Mouse (Mus musculus): ENCODE data around the gene Zfp566. TPM values are rescaled to one million over a fixed set of nuclear protein-coding genes. Genes with fewer than 3 reads are reported as not detected.

The Zfp566 gene
- 1.9 TPM for polyA plus RNA-seq (2014; fragmentation: Illumina TruSeq; extraction: RNeasy Lipid Tissue Mini Kit (QIAGEN cat#74804); ENCODE audit: low read depth, low replicate concordance)

DNA sequence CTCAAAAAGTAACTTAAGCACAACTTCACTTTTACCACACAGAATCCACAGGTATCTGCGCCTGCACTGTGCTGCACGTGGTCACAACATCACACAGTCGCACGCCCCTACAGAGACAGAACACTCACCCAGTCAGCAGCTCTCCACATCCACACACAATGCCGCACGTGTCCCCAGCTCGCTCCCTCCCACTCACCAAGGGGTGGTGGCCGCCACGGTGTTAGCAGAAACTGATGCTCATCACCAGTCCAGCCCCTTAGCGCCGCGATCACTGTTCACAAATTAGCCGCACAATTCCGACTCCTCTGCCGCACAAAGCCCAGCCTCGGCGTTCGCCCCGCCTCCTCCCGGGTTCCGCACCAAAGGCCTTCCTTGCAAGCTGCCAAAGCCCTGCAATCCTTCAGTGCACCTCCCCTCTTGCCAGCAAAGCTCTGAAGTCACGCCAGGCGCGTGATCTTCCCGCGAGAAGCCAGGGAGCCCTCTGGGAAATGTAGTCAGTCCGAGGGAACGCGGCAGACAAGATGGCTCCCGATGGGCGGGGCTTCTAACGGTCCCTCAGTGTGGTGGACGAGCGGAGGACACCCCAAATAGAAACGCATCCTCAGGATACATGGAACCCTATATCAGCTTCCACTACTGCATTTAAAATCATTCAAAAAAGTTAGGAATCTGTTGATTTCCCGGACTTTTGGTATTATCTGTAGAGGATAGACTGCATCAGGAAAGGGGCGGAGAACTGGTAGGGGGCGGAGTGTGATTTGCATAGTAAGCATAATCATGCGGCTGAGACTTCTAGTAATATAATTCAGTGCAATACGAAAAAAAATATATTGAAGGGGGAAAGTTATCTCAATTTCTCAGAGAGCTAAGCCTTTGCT is at the start of gene Zfp566, which contains the start of gene Gm26920:
Gene Zfp566, minus strand, starts transcription at position 436 of the 878 bp plus-strand sequence.
Gene Gm26920, minus strand, starts transcription at position 319 of the 878 bp plus-strand sequence.

GRCm38 (mm10) chr7:30121308-30122187 is 31.2 kb upstream of the Zfp566 start, which contains the start of gene Zfp382:
TSS of gene Zfp382 (plus strand) at chr7:30121942.

GRCm38 (mm10) chr7:30094646-30095429 is 4.5 kb upstream of the Zfp566 start, which contains the start of gene Zfp260:
TSS of gene Zfp260 (plus strand) at chr7:30094777.

GRCm38 (mm10) chr7:30072146-30073028 is 17.9 kb downstream of the Zfp566 start, which contains the start of gene Zfp82:
TSS of gene Zfp82 (minus strand) at chr7:30072900.

GRCm38 (mm10) chr7:30050882-30051548 is 39.3 kb downstream of the Zfp566 start, which contains the start of gene Zfp14:
TSS of gene Zfp14 (minus strand) at chr7:30051380.

Other genes starting within 250 kb of the Zfp566 start
- gene Zfp940, start 236.9 kb downstream of the Zfp566 start, polyA plus RNA-seq (2014; fragmentation: Illumina TruSeq; extraction: RNeasy Lipid Tissue Mini Kit (QIAGEN cat#74804); ENCODE audit: low read depth, low replicate concordance): 3.6 TPM
- 18.5 TPM for gene Zfp420, start 230.5 kb downstream of the Zfp566 start, polyA plus RNA-seq (2014; fragmentation: Illumina TruSeq; extraction: RNeasy Lipid Tissue Mini Kit (QIAGEN cat#74804); ENCODE audit: low read depth, low replicate concordance)
- gene Zfp27, start 184.0 kb downstream of the Zfp566 start, polyA plus RNA-seq (2014; fragmentation: Illumina TruSeq; extraction: RNeasy Lipid Tissue Mini Kit (QIAGEN cat#74804); ENCODE audit: low read depth, low replicate concordance): 4.6 TPM
- 10.3 TPM for gene Zfp383, start 182.3 kb downstream of the Zfp566 start, polyA plus RNA-seq (2014; fragmentation: Illumina TruSeq; extraction: RNeasy Lipid Tissue Mini Kit (QIAGEN cat#74804); ENCODE audit: low read depth, low replicate concordance)
- 10.1 TPM for gene Zfp74, start 136.4 kb downstream of the Zfp566 start, polyA plus RNA-seq (2014; fragmentation: Illumina TruSeq; extraction: RNeasy Lipid Tissue Mini Kit (QIAGEN cat#74804); ENCODE audit: low read depth, low replicate concordance)
- 6.0 TPM for gene Zfp568, start 106.6 kb downstream of the Zfp566 start, polyA plus RNA-seq (2014; fragmentation: Illumina TruSeq; extraction: RNeasy Lipid Tissue Mini Kit (QIAGEN cat#74804); ENCODE audit: low read depth, low replicate concordance)
- gene Zfp14, start 39.1 kb downstream of the Zfp566 start, polyA plus RNA-seq (2014; fragmentation: Illumina TruSeq; extraction: RNeasy Lipid Tissue Mini Kit (QIAGEN cat#74804); ENCODE audit: low read depth, low replicate concordance): 3.1 TPM
- gene Zfp82, start 17.6 kb downstream of the Zfp566 start, polyA plus RNA-seq (2014; fragmentation: Illumina TruSeq; extraction: RNeasy Lipid Tissue Mini Kit (QIAGEN cat#74804); ENCODE audit: low read depth, low replicate concordance): 2.0 TPM
- not detected for gene Gm26920, start 117 bp downstream of the Zfp566 start, polyA plus RNA-seq (2014; fragmentation: Illumina TruSeq; extraction: RNeasy Lipid Tissue Mini Kit (QIAGEN cat#74804); ENCODE audit: low read depth, low replicate concordance)
- gene Zfp260, start 4.2 kb upstream of the Zfp566 start, polyA plus RNA-seq (2014; fragmentation: Illumina TruSeq; extraction: RNeasy Lipid Tissue Mini Kit (QIAGEN cat#74804); ENCODE audit: low read depth, low replicate concordance): 97.5 TPM
- gene Zfp382, start 31.4 kb upstream of the Zfp566 start, polyA plus RNA-seq (2014; fragmentation: Illumina TruSeq; extraction: RNeasy Lipid Tissue Mini Kit (QIAGEN cat#74804); ENCODE audit: low read depth, low replicate concordance): 0.93 TPM
- 32.4 TPM for gene Zfp146, start 79.2 kb upstream of the Zfp566 start, polyA plus RNA-seq (2014; fragmentation: Illumina TruSeq; extraction: RNeasy Lipid Tissue Mini Kit (QIAGEN cat#74804); ENCODE audit: low read depth, low replicate concordance)
- gene Cox7a1, start 93.6 kb upstream of the Zfp566 start, polyA plus RNA-seq (2014; fragmentation: Illumina TruSeq; extraction: RNeasy Lipid Tissue Mini Kit (QIAGEN cat#74804); ENCODE audit: low read depth, low replicate concordance): not detected
- gene Capns1, start 108.3 kb upstream of the Zfp566 start, polyA plus RNA-seq (2014; fragmentation: Illumina TruSeq; extraction: RNeasy Lipid Tissue Mini Kit (QIAGEN cat#74804); ENCODE audit: low read depth, low replicate concordance): 58.2 TPM
- gene Polr2i, start 141.4 kb upstream of the Zfp566 start, polyA plus RNA-seq (2014; fragmentation: Illumina TruSeq; extraction: RNeasy Lipid Tissue Mini Kit (QIAGEN cat#74804); ENCODE audit: low read depth, low replicate concordance): not detected
- 7.6 TPM for gene Tbcb, start 141.7 kb upstream of the Zfp566 start, polyA plus RNA-seq (2014; fragmentation: Illumina TruSeq; extraction: RNeasy Lipid Tissue Mini Kit (QIAGEN cat#74804); ENCODE audit: low read depth, low replicate concordance)
- not detected for gene Ovol3, start 145.2 kb upstream of the Zfp566 start, polyA plus RNA-seq (2014; fragmentation: Illumina TruSeq; extraction: RNeasy Lipid Tissue Mini Kit (QIAGEN cat#74804); ENCODE audit: low read depth, low replicate concordance)
- gene Thap8, start 189.6 kb upstream of the Zfp566 start, polyA plus RNA-seq (2014; fragmentation: Illumina TruSeq; extraction: RNeasy Lipid Tissue Mini Kit (QIAGEN cat#74804); ENCODE audit: low read depth, low replicate concordance): not detected
- not detected for gene Wdr62, start 189.9 kb upstream of the Zfp566 start, polyA plus RNA-seq (2014; fragmentation: Illumina TruSeq; extraction: RNeasy Lipid Tissue Mini Kit (QIAGEN cat#74804); ENCODE audit: low read depth, low replicate concordance)
- gene Clip3, start 201.2 kb upstream of the Zfp566 start, polyA plus RNA-seq (2014; fragmentation: Illumina TruSeq; extraction: RNeasy Lipid Tissue Mini Kit (QIAGEN cat#74804); ENCODE audit: low read depth, low replicate concordance): 1.7 TPM
- gene Alkbh6, start 218.2 kb upstream of the Zfp566 start, polyA plus RNA-seq (2014; fragmentation: Illumina TruSeq; extraction: RNeasy Lipid Tissue Mini Kit (QIAGEN cat#74804); ENCODE audit: low read depth, low replicate concordance): 4.7 TPM
- 5.0 TPM for gene Syne4, start 224.3 kb upstream of the Zfp566 start, polyA plus RNA-seq (2014; fragmentation: Illumina TruSeq; extraction: RNeasy Lipid Tissue Mini Kit (QIAGEN cat#74804); ENCODE audit: low read depth, low replicate concordance)
- gene E130208F15Rik, start 231.2 kb upstream of the Zfp566 start, polyA plus RNA-seq (2014; fragmentation: Illumina TruSeq; extraction: RNeasy Lipid Tissue Mini Kit (QIAGEN cat#74804); ENCODE audit: low read depth, low replicate concordance): 1.4 TPM
- 5.7 TPM for gene Sdhaf1, start 233.4 kb upstream of the Zfp566 start, polyA plus RNA-seq (2014; fragmentation: Illumina TruSeq; extraction: RNeasy Lipid Tissue Mini Kit (QIAGEN cat#74804); ENCODE audit: low read depth, low replicate concordance)